Mouse (Mus musculus): ENCODE results near the gene Rasgef1b. TPM values are rescaled to one million over a fixed set of nuclear protein-coding genes. Genes with fewer than 3 reads are reported as not detected.
A peak's percentile ranks its signal among the peaks of the same experiment; 100 is the strongest.

Rasgef1b gene
- total RNA-seq, 4 experiments from 2014 or later, result 15.6 to 18.0 (median 16.5) TPM

DNA sequence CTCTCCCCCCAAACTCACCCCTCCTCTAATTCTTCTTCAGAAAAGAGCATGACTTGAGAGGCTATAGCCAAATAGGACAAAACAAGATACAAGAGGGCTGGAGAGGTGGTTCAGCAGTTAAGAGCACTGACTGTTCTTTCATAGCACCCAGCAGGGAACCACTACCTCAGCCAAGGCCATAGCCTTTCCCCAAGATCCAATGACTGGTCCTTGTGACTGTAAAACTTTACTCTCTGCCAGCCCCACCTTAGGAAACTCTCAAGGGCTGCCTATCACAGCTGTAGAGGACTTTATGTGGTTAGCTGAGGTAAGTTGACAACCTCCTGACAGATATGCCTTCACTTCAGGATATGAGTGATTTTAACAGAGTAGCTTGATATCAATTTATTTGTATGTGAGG is 258.3 kb downstream of the Rasgef1b start:
- no peak for DNase-seq (ENCODE audit: low spot score in 2 of 2)

DNA sequence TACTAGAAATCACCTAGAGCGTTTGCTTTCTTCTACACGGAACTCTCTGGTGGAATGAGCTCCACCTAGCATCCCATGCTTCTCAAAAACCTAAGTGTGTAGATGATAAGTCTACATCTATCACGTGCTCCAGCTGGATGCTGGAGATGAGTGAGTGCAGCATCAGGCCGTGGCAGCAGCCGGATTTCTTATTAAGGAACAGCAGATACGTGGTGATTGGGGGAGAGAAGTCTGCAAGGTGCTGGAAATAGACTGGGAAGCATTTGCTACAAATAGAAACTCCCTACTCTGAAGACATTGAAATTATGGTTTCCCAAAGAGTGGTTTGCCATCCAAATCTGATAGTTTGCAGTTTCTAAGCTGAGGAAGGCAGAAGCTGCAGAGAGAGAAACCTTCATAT is 269.9 kb downstream of the Rasgef1b start:
- no peak for DNase-seq (ENCODE audit: low spot score in 2 of 2)

DNA sequence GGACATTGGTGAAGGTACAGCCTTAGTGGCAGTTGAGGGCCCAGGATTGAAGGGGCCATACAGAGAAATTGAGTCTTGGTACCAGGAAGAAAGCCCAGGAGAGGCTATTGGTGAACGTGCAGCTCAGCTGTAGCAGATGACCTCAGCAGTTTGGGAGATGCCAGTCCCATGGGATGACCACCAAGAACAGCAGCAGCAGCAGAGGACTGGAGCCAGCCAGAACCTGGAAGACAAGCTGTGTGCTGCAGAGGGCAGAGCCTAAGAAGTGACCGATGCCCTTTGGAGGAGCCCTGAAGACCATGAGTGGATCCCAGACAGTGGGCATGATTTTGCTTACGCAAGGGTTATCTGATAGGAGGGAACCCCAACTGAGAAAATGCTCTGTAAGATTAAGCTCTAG is 271.6 kb downstream of the Rasgef1b start:
- DNase-seq (ENCODE audit: low spot score in 2 of 2), result no peak

DNA sequence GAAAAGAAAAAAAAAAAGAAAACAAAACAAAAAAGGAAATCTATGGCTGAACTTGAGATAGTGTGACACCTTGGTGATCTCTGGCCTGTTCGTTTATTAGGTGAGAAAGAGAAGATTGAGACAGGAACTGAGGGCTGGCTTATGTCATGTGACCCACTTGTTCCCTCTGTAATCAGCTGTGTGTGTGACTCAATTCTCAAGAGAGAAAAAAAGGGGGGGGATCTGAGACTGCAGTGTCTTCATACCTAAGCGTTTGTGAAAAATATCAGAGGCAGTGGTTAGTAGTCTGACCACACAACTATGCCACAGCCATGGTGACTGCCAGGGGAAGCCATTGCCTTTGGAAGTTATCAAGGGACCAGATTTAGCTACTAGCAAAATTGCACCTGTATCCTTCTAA is 276.9 kb downstream of the Rasgef1b start:
- DNase-seq (ENCODE audit: low spot score in 2 of 2), result no peak

DNA sequence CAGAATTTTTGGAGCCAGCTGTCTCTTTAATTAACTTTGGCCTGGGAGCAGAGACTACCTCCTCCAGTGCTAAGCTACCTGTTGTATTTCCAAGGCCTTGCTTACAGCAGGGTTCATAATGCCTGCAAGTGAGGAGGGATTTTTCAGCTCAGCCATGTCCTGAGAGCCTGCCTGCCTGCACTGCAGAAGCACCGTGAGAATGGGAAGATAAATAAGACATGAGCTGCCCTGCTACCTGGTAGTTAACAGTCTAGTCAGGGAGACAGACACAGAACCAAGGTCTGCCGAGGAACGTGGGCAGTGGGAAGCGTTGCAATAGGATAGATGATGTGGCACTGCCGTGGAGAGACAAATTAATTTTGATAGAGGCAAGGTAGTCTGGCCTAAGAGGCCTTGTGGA is 277.4 kb downstream of the Rasgef1b start:
- DNase-seq (ENCODE audit: low spot score in 2 of 2), result no peak

DNA sequence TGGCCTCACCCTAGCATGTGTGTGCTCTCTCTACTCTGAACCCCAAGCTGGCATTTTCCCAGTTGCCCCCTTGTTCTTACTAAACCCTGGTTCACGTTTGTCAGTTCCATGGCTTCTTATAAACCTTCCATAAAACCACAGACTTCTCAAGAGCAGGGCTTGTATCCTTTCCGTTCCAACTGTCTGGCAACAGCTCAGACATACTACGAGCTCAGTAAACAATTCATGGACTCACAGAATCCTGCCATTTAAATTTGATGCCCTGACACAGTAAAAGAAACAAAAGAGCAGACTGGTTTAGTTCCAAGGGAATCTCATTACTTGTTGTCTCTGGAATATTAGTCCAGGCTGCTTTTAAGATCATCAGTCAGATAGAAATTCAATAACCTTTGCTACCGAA is 277.9 kb downstream of the Rasgef1b start:
- no peak for DNase-seq (ENCODE audit: low spot score in 2 of 2)

DNA sequence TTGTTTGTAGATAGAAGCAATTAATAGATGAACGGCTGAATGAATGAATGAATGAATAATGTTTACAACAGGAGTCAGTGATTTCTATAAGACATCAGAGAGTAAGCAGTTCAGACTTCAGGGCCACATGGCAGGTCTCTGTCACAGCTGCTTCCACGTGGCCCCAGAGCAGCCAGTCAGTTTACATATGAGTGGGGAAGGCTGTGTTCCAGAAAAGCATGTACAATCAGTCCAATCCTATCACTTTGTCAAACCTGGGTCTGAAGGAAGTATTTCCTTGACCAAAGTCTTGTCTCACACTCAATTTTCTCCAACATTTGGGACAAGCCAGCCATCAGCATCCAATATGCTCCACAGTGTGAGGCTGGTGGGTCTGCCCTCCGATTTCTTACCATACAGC is 278.4 kb downstream of the Rasgef1b start:
- no peak for DNase-seq (ENCODE audit: low spot score in 2 of 2)

DNA sequence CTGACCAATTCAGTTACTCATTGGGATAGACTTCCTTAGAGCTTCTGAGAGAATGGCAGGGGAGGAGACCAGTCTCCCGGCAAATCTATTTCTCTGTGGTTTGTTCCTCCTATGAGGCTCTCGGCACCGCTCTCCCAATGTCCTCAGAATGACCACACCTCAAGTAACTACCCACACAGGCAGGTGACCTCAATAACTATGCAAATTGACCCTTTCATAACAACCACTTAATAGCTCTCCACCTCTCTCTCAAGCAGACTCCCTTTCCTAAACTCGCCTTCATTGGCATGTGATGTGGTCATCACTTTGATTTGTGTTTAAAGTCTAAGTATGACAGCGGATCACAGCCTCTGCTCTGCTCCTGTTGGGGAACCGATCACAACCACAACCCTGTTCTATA is 281.4 kb downstream of the Rasgef1b start:
- DNase-seq (ENCODE audit: low spot score in 2 of 2), result no peak

DNA sequence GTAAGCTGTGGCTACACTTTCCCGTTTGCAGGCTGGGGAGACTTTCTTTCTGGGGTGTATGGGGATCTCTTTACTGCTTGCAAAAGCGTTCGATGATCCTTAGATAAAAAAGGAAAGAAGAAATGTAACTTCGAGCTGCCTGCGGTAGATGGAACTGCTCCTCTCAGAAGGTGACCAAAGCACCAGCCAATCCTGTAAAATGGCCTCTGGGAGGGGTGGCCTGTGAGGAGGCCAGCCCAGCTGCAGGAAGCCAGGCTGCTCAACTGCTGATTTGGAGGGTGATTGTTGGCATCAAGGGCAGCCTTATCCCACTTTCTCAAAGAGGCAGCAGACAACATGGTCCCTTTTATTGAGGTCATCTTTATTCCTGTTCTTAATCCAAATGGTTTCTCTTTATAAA is 283.6 kb downstream of the Rasgef1b start:
- no peak for DNase-seq (ENCODE audit: low spot score in 2 of 2)

DNA sequence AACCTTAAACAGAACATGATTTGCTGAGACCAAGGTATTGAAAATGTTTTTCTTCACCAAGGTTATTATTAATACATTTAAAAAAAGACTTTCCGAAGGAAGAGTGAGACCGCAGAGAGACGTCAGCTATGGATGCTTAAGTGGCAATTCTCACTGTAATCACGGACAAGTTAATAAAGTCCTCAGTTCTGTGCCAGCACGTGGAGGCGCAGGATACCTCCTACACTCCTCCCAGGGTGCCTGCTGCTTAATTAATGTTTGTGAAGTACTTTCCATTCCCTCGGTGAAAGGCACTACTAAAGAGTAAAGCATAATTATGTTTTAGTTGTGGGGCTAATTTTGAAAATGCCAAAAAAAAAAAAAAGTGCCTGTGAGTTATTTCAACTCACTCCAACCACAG is 284.1 kb downstream of the Rasgef1b start:
- DNase-seq (ENCODE audit: low spot score in 2 of 2), result no peak

DNA sequence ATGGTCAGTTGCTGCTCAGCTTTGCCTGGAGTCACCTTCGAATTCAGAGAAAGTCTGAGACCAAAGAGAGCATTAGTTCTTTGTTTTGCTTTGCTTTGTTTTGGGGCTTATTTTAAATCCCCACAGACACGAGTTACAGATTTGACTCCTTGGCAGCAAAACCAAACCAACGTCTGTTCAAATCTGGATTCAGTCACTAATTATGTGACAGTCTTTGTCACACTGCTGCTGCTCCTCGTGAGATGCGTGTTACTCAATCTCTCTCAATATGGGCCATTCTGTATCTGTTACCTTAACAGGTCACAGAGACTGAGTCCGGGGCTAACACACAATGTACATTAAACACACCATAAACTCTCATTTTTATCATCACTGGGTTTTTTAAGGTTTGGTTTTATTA is 288.8 kb downstream of the Rasgef1b start:
- DNase-seq (ENCODE audit: low spot score in 2 of 2), result peak; percentile 14 to 29

DNA sequence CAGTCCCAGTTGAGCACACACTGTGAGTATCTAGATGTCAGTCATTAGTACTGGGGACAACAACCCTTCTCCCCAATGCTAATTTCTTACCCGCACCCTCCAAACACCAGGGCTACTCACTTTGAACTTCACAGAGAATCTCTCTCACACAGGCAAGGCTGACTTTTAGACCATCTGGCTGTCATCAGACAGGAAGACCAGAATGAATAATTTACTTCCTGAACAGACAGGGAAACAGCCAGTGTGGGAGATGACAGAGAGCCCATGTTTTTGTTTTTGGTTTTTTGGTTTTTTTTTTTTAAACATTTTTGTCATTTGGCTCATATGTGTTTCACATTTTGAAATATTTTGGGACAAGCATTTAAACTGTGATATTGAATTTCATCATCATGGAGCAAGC is 290.3 kb downstream of the Rasgef1b start:
- DNase-seq (ENCODE audit: low spot score in 2 of 2), result no peak

DNA sequence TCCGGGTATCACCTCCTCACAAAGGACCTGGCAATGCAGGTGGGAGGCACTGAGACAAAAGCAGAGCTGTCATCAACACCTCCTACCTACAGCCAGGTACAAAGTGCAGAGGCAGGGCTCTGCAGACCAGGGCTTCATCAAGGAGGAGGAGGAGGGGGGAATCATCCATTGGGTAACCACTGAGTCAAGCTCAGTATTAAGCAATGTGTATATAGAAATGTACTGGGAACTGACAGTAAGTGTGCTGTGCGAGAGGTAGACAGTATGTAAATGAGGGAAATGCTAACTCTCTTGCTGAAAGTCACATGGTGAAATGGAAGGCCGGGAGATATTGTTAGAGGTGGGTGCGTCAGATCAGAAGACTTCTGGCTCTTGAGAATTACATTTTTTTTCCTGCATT is 294.6 kb downstream of the Rasgef1b start:
- no peak for DNase-seq (ENCODE audit: low spot score in 2 of 2)

DNA sequence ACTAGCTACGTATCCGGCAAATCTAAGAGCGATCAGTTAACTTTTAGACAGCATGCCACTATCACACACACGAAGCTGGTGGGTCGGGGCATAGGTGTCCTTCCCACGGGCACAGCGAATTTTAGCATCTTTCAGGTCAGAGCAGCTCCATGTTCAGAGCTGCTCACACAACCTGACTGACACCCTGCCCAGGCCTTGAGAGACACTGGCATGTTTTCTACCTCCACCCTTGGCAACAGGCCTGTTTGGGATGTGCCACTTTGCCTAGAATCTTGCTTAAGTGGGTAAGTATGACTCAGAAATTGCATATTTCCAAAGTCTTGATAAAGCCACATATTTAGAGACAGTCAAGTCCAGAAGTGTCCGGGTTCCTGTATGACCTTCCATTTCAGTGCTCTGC is 296.4 kb downstream of the Rasgef1b start:
- no peak for DNase-seq (ENCODE audit: low spot score in 2 of 2)

DNA sequence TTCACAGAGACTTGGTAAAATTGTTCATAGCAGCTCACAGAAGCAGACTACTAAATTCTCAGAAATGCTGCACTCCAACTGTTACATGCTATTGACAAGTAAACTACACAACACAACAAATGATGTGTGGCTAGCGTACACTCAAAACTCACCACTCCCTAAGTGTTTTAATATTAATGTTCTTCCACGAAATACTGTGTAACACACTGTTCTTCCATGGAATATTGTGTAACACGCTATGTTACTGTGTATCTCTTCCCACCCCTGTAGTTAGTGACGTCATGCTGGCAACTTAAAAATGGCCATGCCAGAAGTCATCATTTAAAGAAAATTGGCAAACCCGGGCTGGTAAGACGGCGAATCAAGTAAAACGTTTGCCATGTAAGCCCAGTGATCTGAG is 299.6 kb downstream of the Rasgef1b start:
- no peak for DNase-seq (ENCODE audit: low spot score in 2 of 2)

DNA sequence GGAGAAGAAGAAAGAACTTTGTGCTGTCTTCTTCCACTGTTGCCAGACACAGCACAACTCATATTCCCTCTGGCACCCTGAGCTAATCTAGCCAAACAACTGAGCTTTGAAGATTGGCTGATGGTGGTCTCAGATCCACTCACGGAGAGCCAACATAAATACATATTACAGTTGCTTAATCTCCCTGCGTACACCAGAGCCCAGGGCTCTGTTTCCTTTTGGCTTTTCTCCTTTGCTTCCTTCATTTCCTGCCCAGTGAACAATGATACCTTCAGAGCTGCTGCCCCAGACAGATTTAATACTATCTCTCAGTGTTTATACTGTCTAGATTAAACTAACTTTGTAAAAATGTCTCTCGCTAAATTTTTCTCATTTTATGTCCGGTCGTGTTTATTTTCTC is 300.2 kb downstream of the Rasgef1b start:
- no peak for DNase-seq (ENCODE audit: low spot score in 2 of 2)

DNA sequence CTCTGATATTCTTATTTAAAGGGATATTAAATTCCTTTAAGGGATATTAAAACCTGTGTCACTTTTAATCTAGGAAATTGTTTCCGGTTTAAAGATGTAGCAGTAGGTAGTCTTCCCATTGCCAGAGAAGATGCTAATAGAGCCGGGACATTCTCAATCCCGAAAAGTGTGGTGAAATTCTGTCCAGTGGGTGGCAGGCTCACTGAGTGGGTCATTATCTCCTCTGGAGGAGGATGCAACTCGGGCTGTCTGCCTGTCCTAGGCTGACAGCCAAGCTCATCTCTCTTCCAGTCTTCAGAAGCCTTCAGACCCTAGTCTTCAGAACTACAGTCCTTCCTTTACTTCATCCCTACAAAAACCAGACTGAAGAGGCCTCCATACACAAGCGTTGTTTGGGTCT is 305.6 kb downstream of the Rasgef1b start:
- DNase-seq (ENCODE audit: low spot score in 2 of 2), result no peak

DNA sequence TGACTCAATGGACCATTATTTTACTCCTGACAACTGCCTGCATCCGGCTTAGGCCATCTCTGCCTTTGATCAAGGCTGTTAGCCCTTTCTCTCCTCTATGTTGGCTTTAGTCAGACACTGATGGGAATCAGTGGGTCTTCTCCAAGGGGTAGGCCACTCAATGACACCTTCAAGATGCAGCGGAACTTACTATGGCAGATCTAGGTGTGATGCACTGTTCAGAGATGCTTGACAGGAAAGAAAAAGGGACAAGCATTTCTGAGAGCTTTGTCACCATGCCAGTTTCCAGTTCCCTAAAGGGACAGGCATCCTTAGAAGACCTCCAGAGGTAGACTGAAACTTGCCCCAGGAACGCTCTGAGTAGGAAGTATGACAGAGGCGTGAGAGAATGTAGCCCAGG is 306.0 kb downstream of the Rasgef1b start:
- no peak for DNase-seq (ENCODE audit: low spot score in 2 of 2)

DNA sequence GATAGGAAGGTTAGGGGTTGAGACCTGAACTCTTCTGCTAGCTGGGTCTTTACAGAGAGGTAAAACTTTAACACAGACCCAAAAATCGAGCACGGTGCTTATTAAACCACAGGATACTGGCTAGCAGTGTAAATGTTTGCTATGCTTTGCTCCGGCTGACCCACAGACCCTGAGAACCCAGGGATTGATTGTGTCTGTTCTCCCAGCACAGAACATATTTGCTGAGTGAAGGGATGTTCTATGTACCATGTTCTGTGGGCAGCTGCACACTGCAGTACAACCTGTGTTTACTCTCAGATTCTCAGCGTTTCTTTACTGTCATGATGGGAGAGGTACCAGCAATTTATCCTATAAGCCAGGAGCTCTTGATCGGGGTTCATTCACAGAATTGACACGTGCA is 306.8 kb downstream of the Rasgef1b start:
- DNase-seq (ENCODE audit: low spot score in 2 of 2), result no peak

DNA sequence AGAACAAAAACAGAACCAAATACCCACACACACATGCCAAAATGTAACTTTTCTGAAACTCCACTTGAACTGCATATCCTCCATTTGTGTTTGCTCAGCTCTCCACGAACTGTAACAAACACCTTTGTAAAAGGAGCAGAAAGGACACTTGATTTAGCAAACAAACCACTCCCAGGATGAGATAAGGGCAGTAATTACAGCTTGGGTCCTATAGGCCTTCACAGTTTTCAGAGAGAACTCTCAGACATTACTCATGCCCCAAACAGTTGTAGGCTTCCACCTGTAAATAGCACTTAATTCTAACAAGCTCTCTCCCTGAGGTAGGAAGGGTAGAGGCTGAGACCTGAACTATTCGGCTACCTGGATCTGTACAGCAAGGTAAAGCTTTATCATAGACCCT is 309.0 kb downstream of the Rasgef1b start:
- no peak for DNase-seq (ENCODE audit: low spot score in 2 of 2)

DNA sequence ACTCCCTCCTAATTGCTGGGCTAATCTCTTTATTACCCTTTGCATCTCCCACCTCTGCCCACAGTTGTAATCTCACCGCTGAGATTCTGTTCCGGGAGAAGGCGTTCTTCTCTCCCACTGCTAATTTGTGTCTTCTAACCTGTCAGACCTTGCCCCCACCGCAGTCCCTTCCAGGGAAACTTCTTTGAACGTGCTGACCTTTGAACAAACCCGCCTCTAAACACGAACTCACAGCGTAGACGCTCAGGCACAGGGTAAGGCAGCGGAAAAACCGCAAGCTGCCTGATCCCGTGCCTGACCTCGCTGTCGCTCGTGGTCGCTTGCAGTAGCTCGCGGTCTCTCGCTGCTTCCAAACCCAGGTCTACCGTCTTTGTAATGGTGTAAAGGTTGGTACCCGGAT is 312.0 kb downstream of the Rasgef1b start:
- no peak for DNase-seq (ENCODE audit: low spot score in 2 of 2)

DNA sequence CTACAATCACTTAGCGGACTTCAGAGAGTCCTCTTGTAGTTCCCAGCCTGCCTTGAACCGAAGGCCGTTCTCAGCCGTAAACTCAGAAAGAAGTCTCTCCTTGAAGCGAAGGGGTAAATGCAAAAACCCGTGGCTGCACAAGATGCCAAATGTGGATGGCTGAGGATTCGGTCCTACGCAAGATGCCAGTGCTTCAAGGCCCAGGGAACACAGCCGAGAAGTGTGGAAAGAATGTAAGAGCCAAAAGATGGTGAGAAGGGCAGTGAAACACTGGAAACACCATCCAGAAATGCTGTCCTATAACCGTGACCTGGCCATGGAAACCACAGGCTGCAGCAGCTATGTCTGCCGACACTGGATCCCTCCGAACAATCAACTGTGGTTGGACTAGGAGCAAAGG is 313.2 kb downstream of the Rasgef1b start:
- no peak for DNase-seq (ENCODE audit: low spot score in 2 of 2)

DNA sequence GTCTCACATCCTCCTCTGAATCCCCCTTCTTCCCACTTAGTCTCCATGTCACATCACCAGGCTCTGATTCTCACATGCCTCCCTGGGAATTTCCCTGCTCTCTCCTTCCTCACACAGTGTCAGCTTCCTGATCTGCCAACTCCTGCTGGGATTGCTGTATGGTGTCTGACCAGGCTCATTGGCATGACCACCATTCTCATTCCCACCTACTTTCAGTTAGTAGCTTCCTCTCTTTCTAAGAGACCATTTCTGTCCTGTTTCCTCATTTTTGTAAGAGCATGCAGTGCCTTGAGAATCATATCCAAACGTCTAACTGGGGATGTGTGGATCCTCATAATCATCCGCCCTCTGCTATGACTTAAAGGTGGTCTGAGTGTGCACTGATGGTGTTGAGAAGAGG is 313.8 kb downstream of the Rasgef1b start:
- DNase-seq (ENCODE audit: low spot score in 2 of 2), result no peak

DNA sequence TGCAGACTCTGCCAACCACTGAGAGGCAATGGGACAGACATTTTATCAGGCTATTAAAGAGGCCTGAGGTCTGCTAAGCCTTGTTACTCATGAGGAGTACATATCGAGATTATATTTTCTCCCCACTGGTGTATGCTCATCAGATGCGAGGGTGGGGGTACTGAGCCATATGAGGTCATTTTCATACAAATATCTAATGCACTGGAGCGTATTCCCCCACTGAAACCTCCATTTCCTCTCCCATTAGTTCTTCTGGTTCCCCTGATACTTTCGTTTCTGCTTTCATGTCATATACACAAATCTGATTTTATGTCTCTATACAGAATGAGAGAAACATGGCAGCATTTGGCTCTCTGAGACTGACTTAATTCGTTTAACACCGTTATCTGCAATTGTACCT is 314.6 kb downstream of the Rasgef1b start:
- no peak for DNase-seq (ENCODE audit: low spot score in 2 of 2)

DNA sequence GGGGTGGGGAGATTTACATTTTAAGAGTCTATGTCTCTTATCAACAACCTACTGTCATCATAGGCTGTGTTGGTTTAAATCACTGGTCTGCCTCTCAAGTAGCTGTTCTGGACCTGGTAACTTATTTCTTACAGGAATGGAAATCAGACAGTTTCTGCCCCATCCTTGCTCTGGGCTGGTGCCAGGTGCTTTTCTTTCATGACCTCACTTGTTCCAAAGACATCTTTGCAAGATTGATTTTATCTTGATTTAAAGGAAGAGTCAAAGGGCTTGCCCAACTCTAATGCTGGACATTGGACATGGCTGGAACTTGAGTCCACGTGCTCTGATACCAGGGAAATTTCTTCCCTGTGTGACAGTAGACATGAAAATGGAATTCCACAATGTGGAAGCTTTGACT is 315.0 kb downstream of the Rasgef1b start:
- no peak for DNase-seq (ENCODE audit: low spot score in 2 of 2)
